In genomic region chr5:23871323-23871722, GRCm38 (mm10) we compare ENCODE assay signal across 5 mouse cellular contexts. TPM values are rescaled to one million over a fixed set of nuclear protein-coding genes. Genes with fewer than 3 reads are reported as not detected.
DNase-seq lines count a peak whose midpoint lies in the region; ATAC-seq lines count a peak whose summit lies in the region.
"Not testable (repeated sequence)": the region's sequence is repeated elsewhere in the genome, so short reads cannot be mapped to it uniquely, and the experiment has no call there.

No protein-coding gene starts in this region.

- not testable (repeated sequence) for H3K36me3 ChIP-seq in splenic B cell, adult 2 months (ENCODE audit: control insufficient read depth, insufficient read depth, low read length, poor library complexity, severe bottlenecking)

- H3K27me3 ChIP-seq in splenic B cell, adult 2 months (ENCODE audit: control insufficient read depth, insufficient read depth, low read length, poor library complexity, severe bottlenecking): not testable (repeated sequence)

- peak; percentile 15 for ATAC-seq in CD4-positive, CD25-positive, alpha-beta regulatory T cell, adult 4 months
- ATAC-seq in inflammation-experienced regulatory T-cells, adult 6 months: peak; percentile 17

- DNase-seq in ES-CJ7 (ENCODE audit: low read depth, low spot score): peak; percentile 1
- DNase-seq in kidney, adult 9 months: peak; percentile 38
- peak; percentile 21 for DNase-seq in splenic B cell, adult 2 months (ENCODE audit: low read depth, low spot score)

RNA-seq across cellular contexts. Expression of gene Tomm7, which starts 27.4 kb away (rescaled TPM):
- 100 to 1,000 TPM in 1 of 2 experiments, 10 to 100 TPM in 1; 57.3 to 118 TPM for polyA plus RNA-seq in CD4-positive, CD25-positive, alpha-beta regulatory T cell, adult 4 months (2017; shearing (Covaris generic))
- 100 to 1,000 TPM in 2 of 3 experiments, 10 to 100 TPM in 1; 73.2 to 127 (median 116) TPM for polyA plus RNA-seq in inflammation-experienced regulatory T-cells, adult 6 months (2017; shearing (Covaris generic))

Comparison
In these comparisons a context has a peak if more than half of its experiments do, and no peak if none do; other contexts are left out.
1. Peak in every context shown above with its lines: DNase-seq and ATAC-seq.